Mouse (Mus musculus) layer of hippocampus, adult 18-20 months (tissue): ENCODE results near the gene Mcu. TPM values are rescaled to one million over a fixed set of nuclear protein-coding genes. Genes with fewer than 3 reads are reported as not detected.

ENCODE experiments used
- DNase-seq, 2 experiments: peaks; one replicate each; pipeline ENCODE4 v3.0.0; 2022; ENCODE audit warnings: low spot score in 2 of 2
- total RNA-seq, 2 experiments: library from RNA; stranded (reverse); gene quantifications; 2 replicates each; pipeline ENCODE4 v1.2.3; 2021

The Mcu gene
- total RNA-seq, 2 experiments from 2014 or later: 48.0 to 51.0 TPM

GRCm38 (mm10) chr10:59570780-59571179 lies 45.7 kb downstream of the Mcu start:
- no peak for DNase-seq

GRCm38 (mm10) chr10:59570360-59570759 lies 46.1 kb downstream of the Mcu start:
- DNase-seq: no peak

GRCm38 (mm10) chr10:59569481-59569869 lies 47.0 kb downstream of the Mcu start:
- DNase-seq: no peak

- DNase-seq: no peak
Observed at GRCm38 (mm10) chr10:59568665-59569480, 47.6 kb downstream of the Mcu start.

GRCm38 (mm10) chr10:59566968-59567367 lies 49.5 kb downstream of the Mcu start:
- no peak for DNase-seq

GRCm38 (mm10) chr10:59565995-59566410 lies 50.5 kb downstream of the Mcu start:
- DNase-seq: no peak

GRCm38 (mm10) chr10:59564551-59564950 lies 51.9 kb downstream of the Mcu start:
- no peak for DNase-seq

- DNase-seq: no peak
Observed at GRCm38 (mm10) chr10:59562511-59562910, 54.0 kb downstream of the Mcu start.

GRCm38 (mm10) chr10:59560126-59560525 lies 56.4 kb downstream of the Mcu start:
- DNase-seq: no peak

- DNase-seq: no peak
Observed at GRCm38 (mm10) chr10:59558602-59559001, 57.9 kb downstream of the Mcu start.

- no peak for DNase-seq
Observed at GRCm38 (mm10) chr10:59558164-59558563, 58.3 kb downstream of the Mcu start.

GRCm38 (mm10) chr10:59556541-59556940 lies 60.0 kb downstream of the Mcu start:
- no peak for DNase-seq

GRCm38 (mm10) chr10:59554243-59554642 lies 62.2 kb downstream of the Mcu start:
- DNase-seq: no peak

GRCm38 (mm10) chr10:59552456-59552855 lies 64.0 kb downstream of the Mcu start:
- DNase-seq: no peak

- no peak for DNase-seq
Observed at GRCm38 (mm10) chr10:59548768-59549333, 67.6 kb downstream of the Mcu start.

GRCm38 (mm10) chr10:59548211-59548610 lies 68.3 kb downstream of the Mcu start:
- DNase-seq: no peak

GRCm38 (mm10) chr10:59547426-59547825 lies 69.1 kb downstream of the Mcu start:
- peak in 1 of 2 experiments; percentile 24 for DNase-seq

GRCm38 (mm10) chr10:59545169-59545568 lies 71.3 kb downstream of the Mcu start:
- no peak for DNase-seq

GRCm38 (mm10) chr10:59543351-59543750 lies 73.1 kb downstream of the Mcu start:
- no peak for DNase-seq

GRCm38 (mm10) chr10:59541466-59541865 lies 75.0 kb downstream of the Mcu start:
- DNase-seq: no peak

GRCm38 (mm10) chr10:59540596-59540995 lies 75.9 kb downstream of the Mcu start:
- DNase-seq: no peak

- no peak for DNase-seq
Observed at GRCm38 (mm10) chr10:59540081-59540480, 76.4 kb downstream of the Mcu start.

GRCm38 (mm10) chr10:59539533-59539875 lies 77.0 kb downstream of the Mcu start:
- DNase-seq: peak; percentile 53 to 73
